Mouse (Mus musculus) embryonic fibroblast, embryonic 13.5 days (primary cell): ENCODE measurements at regions not wholly inside any gene's neighbourhood (a gene's known extent, or its start where the extent isn't known, plus 50 kb on each side); places are given as distances from the start of the nearest gene placed in this dataset.

ENCODE experiments used
- H3K27ac ChIP-seq: 2 replicates; pipeline ENCODE4 v1.5.1; 2012; ENCODE audit warnings: low read length, control low read depth, inconsistent platforms; ENCODE audit not compliant: insufficient read depth
- H3K4me1 ChIP-seq: 2 replicates; pipeline ENCODE4 v1.6.1; 2011; ENCODE audit warnings: low read length; ENCODE audit not compliant: control insufficient read depth, insufficient read depth
- H3K4me3 ChIP-seq: 2 replicates; pipeline ENCODE4 v1.5.1; 2011; ENCODE audit warnings: mild to moderate bottlenecking, control low read depth, low read length; ENCODE audit not compliant: insufficient read depth
- CTCF ChIP-seq: IDR thresholded peaks from 2 replicates; pipeline ENCODE4 v1.5.1; 2011; ENCODE audit warnings: mild to moderate bottlenecking, control low read depth, low read length, moderate library complexity, borderline replicate concordance; ENCODE audit not compliant: insufficient read depth
- POLR2A ChIP-seq: IDR thresholded peaks from 2 replicates; pipeline ENCODE4 v1.6.1; 2011; ENCODE audit warnings: low read depth, mild to moderate bottlenecking, control low read depth, low read length, moderate library complexity

GRCm38 (mm10) chr10:14210045-14210444 lies 244.2 kb downstream of the Hivep2 start:
- Histone ChIP-seq H3K4me1 (peaks cover 3% of the 10 kb centered on the region), H3K27ac (no peak overlapping the region), H3K4me3 (no peak overlapping the region)
- TF ChIP-seq CTCF: no peak
- no peak for TF ChIP-seq POLR2A

GRCm38 (mm10) chr10:14208206-14208605 lies 242.3 kb downstream of the Hivep2 start:
- Histone ChIP-seq H3K4me3 (no peak overlapping the region), H3K4me1 (peaks cover 3% of the 10 kb centered on the region), H3K27ac (peak overlapping the region; percentile 89)
- TF ChIP-seq POLR2A: no peak
- TF ChIP-seq CTCF: no peak

DNA sequence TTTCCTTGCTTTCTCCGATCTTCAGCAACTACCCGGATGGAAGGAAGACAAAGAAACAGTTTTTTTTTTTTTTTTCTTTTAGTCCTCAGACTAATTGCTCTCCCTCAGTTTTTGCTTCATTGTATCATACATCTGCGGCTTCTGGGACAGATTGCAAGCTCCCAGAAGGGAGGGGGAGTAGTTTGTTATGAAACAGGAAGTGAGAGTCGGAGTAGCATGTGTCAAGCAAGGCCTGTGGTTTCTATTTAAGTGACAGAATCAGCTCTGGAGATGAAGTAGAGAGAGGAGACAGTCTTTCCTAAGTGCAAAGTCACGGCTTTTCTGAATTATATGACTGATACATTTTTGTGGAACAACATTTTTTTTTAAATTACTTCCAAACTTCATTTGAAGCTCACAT lies 241.7 kb downstream of the Hivep2 start:
- peaks cover 3% of the 10 kb centered on the region for H3K4me1 ChIP-seq
- peak overlapping the region; percentile 89 for H3K27ac ChIP-seq
- no peak overlapping the region for H3K4me3 ChIP-seq
- no peak for TF ChIP-seq CTCF
- TF ChIP-seq POLR2A: no peak

DNA sequence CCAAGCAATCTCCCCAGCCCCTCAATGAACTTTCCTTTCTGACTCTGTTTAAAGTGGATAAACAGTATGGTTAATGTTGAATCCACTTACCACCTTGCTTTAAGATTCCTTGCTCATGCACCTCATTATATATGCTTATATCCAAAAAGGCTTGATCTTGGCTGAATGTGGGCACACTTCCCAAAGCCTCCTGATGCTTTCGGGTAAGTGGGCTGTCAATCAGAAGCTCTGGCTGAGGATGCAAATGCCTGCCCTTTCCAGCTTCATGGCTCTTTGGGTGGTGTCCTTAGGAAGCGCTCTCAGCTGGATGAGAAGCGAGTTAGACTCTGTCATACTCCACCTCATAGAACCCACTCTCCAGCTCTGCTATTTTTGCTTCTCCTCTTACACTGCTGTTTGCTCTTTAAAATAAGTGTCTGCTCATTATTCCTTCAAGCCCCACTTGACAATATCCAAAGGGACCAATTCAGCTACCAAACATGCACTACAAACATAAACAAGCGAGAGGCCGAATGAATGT lies 241.2 kb downstream of the Hivep2 start:
- TF ChIP-seq POLR2A (no peak), CTCF (no peak)
- H3K4me3 ChIP-seq: no peak overlapping the region
- H3K27ac ChIP-seq: peak overlapping the region; percentile 89
- H3K4me1 ChIP-seq: peaks cover 3% of the 10 kb centered on the region
